Comparison of ENCODE assay signal across 8 mouse cellular contexts in genomic region chr13:60409706-60410502, GRCm38 (mm10).
DNase-seq lines count a peak whose midpoint lies in the region; ATAC-seq and TF ChIP-seq lines count a peak whose summit lies in the region.

No protein-coding gene starts in this region.

- H3K36me3 ChIP-seq in embryonic facial prominence, embryonic 10.5 days (replicated peaks), result no peaks in the 10 kb centered on the region
- no peaks in the 10 kb centered on the region for H3K36me3 ChIP-seq in neural tube, embryonic 13.5 days
- H3K36me3 ChIP-seq in midbrain, postnatal 0 days (ENCODE audit: insufficient read depth, low read length), result no peaks in the 10 kb centered on the region

- TF ChIP-seq CTCF in midbrain, postnatal 0 days (IDR thresholded peaks at IDR 0.05), result no peak

- peak overlapping the region; percentile 23; the same call in 1 of the 2 replicates for H3K4me3 ChIP-seq in embryonic facial prominence, embryonic 10.5 days
- no peak overlapping the region for H3K4me3 ChIP-seq in neural tube, embryonic 13.5 days
- H3K4me3 ChIP-seq in midbrain, postnatal 0 days (ENCODE audit: low read depth, low read length), result no peak overlapping the region

- WGBS in embryonic facial prominence, embryonic 10.5 days, result 25% methylated on average over 14 of the region's 14 CpGs
- 40% methylated on average over 14 of the region's 14 CpGs for WGBS in neural tube, embryonic 13.5 days
- WGBS in midbrain, postnatal 0 days, result 76% methylated on average over 14 of the region's 14 CpGs

- peak; percentile 69; the same call in 1 of the 2 replicates for ATAC-seq in neural tube, embryonic 13.5 days (ENCODE audit: low read depth)
- ATAC-seq in midbrain, postnatal 0 days (ENCODE audit: low FRiP score), result no peak
- no peak for ATAC-seq in monocyte, adult 5-6 weeks (replicated peaks; ENCODE audit: insufficient number of reproducible peaks, low FRiP score, low TSS enrichment, poor library complexity, severe bottlenecking)

- H3K27ac ChIP-seq in embryonic facial prominence, embryonic 10.5 days (replicated peaks), result peak overlapping the region; percentile 90
- H3K27ac ChIP-seq in neural tube, embryonic 13.5 days (replicated peaks), result peak overlapping the region; percentile 70
- no peak overlapping the region for H3K27ac ChIP-seq in midbrain, postnatal 0 days (ENCODE audit: low read depth, low read length)

- H3K4me2 ChIP-seq in neural tube, embryonic 13.5 days, result no peak overlapping the region
- H3K4me2 ChIP-seq in midbrain, postnatal 0 days (ENCODE audit: low read depth, low read length, poor library complexity, severe bottlenecking), result no peak overlapping the region

- peak; percentile 21 to 28 for DNase-seq in lung, adult 18-20 months
- no peak for DNase-seq in lung, postnatal 10 days
- DNase-seq in embryonic facial prominence, embryonic 10.5 days (ENCODE audit: low spot score), result peak; percentile 88
- DNase-seq in heart, postnatal 4 days, result peak; percentile 47
- no peak for DNase-seq in cerebellum, adult 9-10 months
- no peak for DNase-seq in midbrain, postnatal 0 days (ENCODE audit: low spot score)

- H3K9me3 ChIP-seq in embryonic facial prominence, embryonic 10.5 days, result no peaks in the 10 kb centered on the region
- no peaks in the 10 kb centered on the region for H3K9me3 ChIP-seq in neural tube, embryonic 13.5 days
- H3K9me3 ChIP-seq in midbrain, postnatal 0 days (ENCODE audit: low read length), result no peaks in the 10 kb centered on the region

- 0 out of 2 replicates have a peak overlapping the region, but pooled peaks have one; percentile 31 for H3K9ac ChIP-seq in neural tube, embryonic 13.5 days
- no peak overlapping the region for H3K9ac ChIP-seq in midbrain, postnatal 0 days (replicated peaks; ENCODE audit: low read length, poor library complexity, severe bottlenecking)

- H3K27me3 ChIP-seq in embryonic facial prominence, embryonic 10.5 days (replicated peaks; ENCODE audit: low read depth, poor library complexity, severe bottlenecking), result no peaks in the 10 kb centered on the region
- H3K27me3 ChIP-seq in neural tube, embryonic 13.5 days, result no peaks in the 10 kb centered on the region
- H3K27me3 ChIP-seq in midbrain, postnatal 0 days (ENCODE audit: insufficient read depth, low read length), result no peaks in the 10 kb centered on the region

- H3K4me1 ChIP-seq in embryonic facial prominence, embryonic 10.5 days, result peaks cover 24% of the 10 kb centered on the region
- peaks cover 13% of the 10 kb centered on the region for H3K4me1 ChIP-seq in neural tube, embryonic 13.5 days (replicated peaks)
- no peaks in the 10 kb centered on the region for H3K4me1 ChIP-seq in midbrain, postnatal 0 days (ENCODE audit: insufficient read depth, low read length)

Comparison
In these comparisons a context has a peak if more than half of its experiments do, and no peak if none do; other contexts are left out.
1. DNase-seq: peak in lung, adult 18-20 months (2 of 2), embryonic facial prominence, embryonic 10.5 days (single experiment) and heart, postnatal 4 days (single experiment); none in lung, postnatal 10 days (single experiment), cerebellum, adult 9-10 months (single experiment) and midbrain, postnatal 0 days (single experiment).